19 mouse cellular contexts compared by ENCODE assay signal in the genomic region with DNA sequence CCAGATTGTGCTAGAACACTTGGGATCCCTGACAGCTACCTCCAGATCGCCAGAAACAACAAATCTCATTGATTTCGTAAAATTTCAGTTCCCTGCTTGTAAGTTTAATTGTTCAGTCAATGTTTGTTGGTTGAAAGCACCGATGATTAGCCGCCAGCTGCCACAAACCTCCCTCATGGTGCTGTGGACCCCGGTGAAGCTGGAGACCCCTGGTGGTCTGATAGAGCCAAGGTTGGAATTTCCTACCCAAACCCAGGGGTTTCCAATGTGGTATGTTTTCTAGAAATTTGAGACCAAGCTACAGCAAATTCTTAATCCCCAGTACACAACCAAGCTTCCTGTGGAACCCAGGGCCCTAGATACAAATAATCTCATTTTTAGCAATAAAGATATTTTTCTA. TPM values are rescaled to one million over a fixed set of nuclear protein-coding genes. Genes with fewer than 3 reads are reported as not detected.
DNase-seq lines count a peak whose midpoint lies in the region; ATAC-seq and TF ChIP-seq lines count a peak whose summit lies in the region.
"Had no signal": no experiment of that assay in that cellular context is flagged by ENCODE, and none has a peak within 500 bp of the region (broad histone marks: within the 10 kb centered on the region; RNA-seq: fewer than 3 reads in every experiment).

No protein-coding gene starts in this region.

- no peak for TF ChIP-seq POLR2A in ES-Bruce4 (IDR thresholded peaks at IDR 0.05; ENCODE audit: insufficient read depth, low read length)

- no peaks in the 10 kb centered on the region for H3K9me3 ChIP-seq in forebrain, embryonic 15.5 days
- H3K9me3 ChIP-seq in forebrain, embryonic 12.5 days = no peaks in the 10 kb centered on the region
- no peaks in the 10 kb centered on the region for H3K9me3 ChIP-seq in hindbrain, postnatal 0 days (ENCODE audit: low read length)
- no peaks in the 10 kb centered on the region for H3K9me3 ChIP-seq in hindbrain, embryonic 16.5 days (ENCODE audit: control insufficient read depth, low read length)
- no peaks in the 10 kb centered on the region for H3K9me3 ChIP-seq in lung, embryonic 14.5 days (ENCODE audit: low read depth, low read length)
- H3K9me3 ChIP-seq in lung, postnatal 0 days (ENCODE audit: low read length) = no peaks in the 10 kb centered on the region
- H3K9me3 ChIP-seq in ES-Bruce4 (replicated peaks; ENCODE audit: control insufficient read depth, insufficient read depth, low read length, poor library complexity, severe bottlenecking) = no peaks in the 10 kb centered on the region
- H3K9me3 ChIP-seq: embryonic facial prominence, embryonic 13.5 days; heart, embryonic 13.5 days; hindbrain, embryonic 15.5 days had no signal

- H3K36me3 ChIP-seq in forebrain, embryonic 15.5 days = peaks cover 45% of the 10 kb centered on the region
- H3K36me3 ChIP-seq in forebrain, embryonic 12.5 days (replicated peaks) = peaks cover 98% of the 10 kb centered on the region
- peaks cover 57% of the 10 kb centered on the region for H3K36me3 ChIP-seq in hindbrain, postnatal 0 days (ENCODE audit: insufficient read depth, low read length)
- H3K36me3 ChIP-seq in hindbrain, embryonic 16.5 days (ENCODE audit: control insufficient read depth, insufficient read depth, low read length) = peaks cover 11% of the 10 kb centered on the region
- H3K36me3 ChIP-seq in lung, embryonic 14.5 days (ENCODE audit: insufficient read depth) = peaks cover 99% of the 10 kb centered on the region
- peaks cover 52% of the 10 kb centered on the region for H3K36me3 ChIP-seq in lung, postnatal 0 days (ENCODE audit: insufficient read depth, low read length)
- H3K36me3 ChIP-seq in ES-Bruce4 (ENCODE audit: control insufficient read depth, insufficient read depth, low read length, poor library complexity, severe bottlenecking) = peaks cover 90% of the 10 kb centered on the region

- peak overlapping the region; percentile 44; the same call in 1 of the 2 replicates for H3K27ac ChIP-seq in forebrain, embryonic 15.5 days (replicated peaks)
- no peak overlapping the region for H3K27ac ChIP-seq in forebrain, embryonic 12.5 days
- no peak overlapping the region for H3K27ac ChIP-seq in hindbrain, postnatal 0 days
- no peak overlapping the region for H3K27ac ChIP-seq in hindbrain, embryonic 16.5 days (ENCODE audit: low read depth, low read length)
- H3K27ac ChIP-seq in lung, embryonic 14.5 days (ENCODE audit: low read depth) = no peak overlapping the region
- H3K27ac ChIP-seq in lung, postnatal 0 days (ENCODE audit: low read length) = no peak overlapping the region
- H3K27ac ChIP-seq in ES-Bruce4 (ENCODE audit: insufficient read depth, low read length) = no peak overlapping the region
- H3K27ac ChIP-seq: embryonic facial prominence, embryonic 13.5 days; heart, embryonic 13.5 days; hindbrain, embryonic 15.5 days had no signal

- TF ChIP-seq CTCF in hindbrain, postnatal 0 days (IDR thresholded peaks at IDR 0.05; ENCODE audit: low read depth) = peak; percentile 35
- peak; percentile 31; the same call in 1 of the 2 replicates for TF ChIP-seq CTCF in lung, embryonic 14.5 days (IDR thresholded peaks at IDR 0.05; ENCODE audit: low read depth)
- no peak for TF ChIP-seq CTCF in lung, postnatal 0 days (IDR thresholded peaks at IDR 0.05)
- peak; percentile 24 for TF ChIP-seq CTCF in ES-Bruce4 (IDR thresholded peaks at IDR 0.05; ENCODE audit: low read depth, low read length)

- H3K9ac ChIP-seq in forebrain, embryonic 15.5 days (replicated peaks) = no peak overlapping the region
- no peak overlapping the region for H3K9ac ChIP-seq in forebrain, embryonic 12.5 days
- no peak overlapping the region for H3K9ac ChIP-seq in hindbrain, postnatal 0 days (replicated peaks; ENCODE audit: low read length)
- no peak overlapping the region for H3K9ac ChIP-seq in hindbrain, embryonic 16.5 days (ENCODE audit: low read depth, low read length)
- H3K9ac ChIP-seq in lung, embryonic 14.5 days = no peak overlapping the region
- no peak overlapping the region for H3K9ac ChIP-seq in lung, postnatal 0 days (replicated peaks; ENCODE audit: low read depth)
- H3K9ac ChIP-seq in ES-Bruce4 (ENCODE audit: low read depth, poor library complexity, severe bottlenecking) = no peak overlapping the region
- H3K9ac ChIP-seq: embryonic facial prominence, embryonic 13.5 days; heart, embryonic 13.5 days; hindbrain, embryonic 15.5 days had no signal

- ATAC-seq in forebrain, embryonic 15.5 days (replicated peaks) = no peak
- ATAC-seq in forebrain, embryonic 12.5 days (ENCODE audit: low FRiP score) = no peak
- ATAC-seq in hindbrain, postnatal 0 days = no peak
- ATAC-seq in hindbrain, embryonic 16.5 days = no peak
- ATAC-seq in lung, embryonic 14.5 days (ENCODE audit: insufficient read depth) = no peak
- no peak for ATAC-seq in lung, postnatal 0 days
- ATAC-seq: activated CD4-positive, CD25-positive, alpha-beta regulatory T cell, adult 4 months; Patski had no signal

- DNase-seq in hindbrain, postnatal 0 days (ENCODE audit: low spot score) = peak; percentile 25
- DNase-seq in lung, embryonic 14.5 days = no peak
- DNase-seq in lung, postnatal 0 days (ENCODE audit: low spot score) = no peak
- no peak for DNase-seq in gastrocnemius, postnatal 4 days (ENCODE audit: low spot score in 2 of 2)
- DNase-seq: adrenal gland, postnatal 14 days; cerebellum, adult 18-20 months; cerebellum, adult 9-11 months; cerebellum, postnatal 36 days; gastrocnemius, postnatal 10 days; heart, postnatal 36 days had no signal

- H3K4me2 ChIP-seq in forebrain, embryonic 15.5 days (replicated peaks) = no peak overlapping the region
- H3K4me2 ChIP-seq in forebrain, embryonic 12.5 days = no peak overlapping the region
- H3K4me2 ChIP-seq in hindbrain, postnatal 0 days (ENCODE audit: low read depth, low read length) = no peak overlapping the region
- no peak overlapping the region for H3K4me2 ChIP-seq in hindbrain, embryonic 16.5 days (ENCODE audit: low read length)
- no peak overlapping the region for H3K4me2 ChIP-seq in lung, embryonic 14.5 days
- no peak overlapping the region for H3K4me2 ChIP-seq in lung, postnatal 0 days (replicated peaks; ENCODE audit: low read depth, low read length)
- H3K4me2 ChIP-seq: embryonic facial prominence, embryonic 13.5 days; heart, embryonic 13.5 days; hindbrain, embryonic 15.5 days had no signal

- WGBS in forebrain, embryonic 15.5 days = 70% methylated on average over 5 of the region's 5 CpGs
- 78% methylated on average over 5 of the region's 5 CpGs for WGBS in forebrain, embryonic 12.5 days
- 71% methylated on average over 5 of the region's 5 CpGs for WGBS in hindbrain, postnatal 0 days
- WGBS in hindbrain, embryonic 16.5 days = 65% methylated on average over 5 of the region's 5 CpGs
- WGBS in lung, embryonic 14.5 days = 84% methylated on average over 5 of the region's 5 CpGs
- WGBS in lung, postnatal 0 days = 83% methylated on average over 5 of the region's 5 CpGs

- no peaks in the 10 kb centered on the region for H3K27me3 ChIP-seq in forebrain, embryonic 15.5 days
- no peaks in the 10 kb centered on the region for H3K27me3 ChIP-seq in forebrain, embryonic 12.5 days
- no peaks in the 10 kb centered on the region for H3K27me3 ChIP-seq in hindbrain, postnatal 0 days (ENCODE audit: insufficient read depth, low read length)
- no peaks in the 10 kb centered on the region for H3K27me3 ChIP-seq in hindbrain, embryonic 16.5 days (replicated peaks; ENCODE audit: control insufficient read depth, insufficient read depth, low read length)
- H3K27me3 ChIP-seq in lung, embryonic 14.5 days (ENCODE audit: insufficient read depth, low read length) = no peaks in the 10 kb centered on the region
- H3K27me3 ChIP-seq in lung, postnatal 0 days (replicated peaks; ENCODE audit: insufficient read depth, low read length) = no peaks in the 10 kb centered on the region
- H3K27me3 ChIP-seq in ES-Bruce4 (ENCODE audit: control insufficient read depth, insufficient read depth, low read length, poor library complexity, severe bottlenecking) = no peaks in the 10 kb centered on the region
- H3K27me3 ChIP-seq: embryonic facial prominence, embryonic 13.5 days; heart, embryonic 13.5 days; hindbrain, embryonic 15.5 days; Patski had no signal

- H3K4me3 ChIP-seq in forebrain, embryonic 15.5 days = no peak overlapping the region
- no peak overlapping the region for H3K4me3 ChIP-seq in forebrain, embryonic 12.5 days (replicated peaks)
- H3K4me3 ChIP-seq in hindbrain, postnatal 0 days (ENCODE audit: low read length) = no peak overlapping the region
- H3K4me3 ChIP-seq in hindbrain, embryonic 16.5 days (ENCODE audit: low read length) = no peak overlapping the region
- no peak overlapping the region for H3K4me3 ChIP-seq in lung, embryonic 14.5 days (ENCODE audit: low read depth, low read length)
- no peak overlapping the region for H3K4me3 ChIP-seq in lung, postnatal 0 days (ENCODE audit: low read depth, low read length)
- H3K4me3 ChIP-seq in ES-Bruce4 (ENCODE audit: low read depth, low read length) = no peak overlapping the region
- H3K4me3 ChIP-seq: embryonic facial prominence, embryonic 13.5 days; heart, embryonic 13.5 days; hindbrain, embryonic 15.5 days had no signal

- TF ChIP-seq EP300 in lung, postnatal 0 days (IDR thresholded peaks at IDR 0.05) = no peak
- no peak for TF ChIP-seq EP300 in ES-Bruce4 (IDR thresholded peaks at IDR 0.05; ENCODE audit: insufficient read depth, low read depth, low read length)

- peaks cover 4% of the 10 kb centered on the region; the same call in 1 of the 2 replicates for H3K4me1 ChIP-seq in forebrain, embryonic 15.5 days
- H3K4me1 ChIP-seq in forebrain, embryonic 12.5 days = no peaks in the 10 kb centered on the region
- H3K4me1 ChIP-seq in hindbrain, postnatal 0 days (ENCODE audit: insufficient read depth, low read length) = no peaks in the 10 kb centered on the region
- H3K4me1 ChIP-seq in hindbrain, embryonic 16.5 days (ENCODE audit: control insufficient read depth, insufficient read depth, low read depth, low read length) = no peaks in the 10 kb centered on the region
- no peaks in the 10 kb centered on the region for H3K4me1 ChIP-seq in lung, embryonic 14.5 days (ENCODE audit: insufficient read depth)
- H3K4me1 ChIP-seq in lung, postnatal 0 days (ENCODE audit: insufficient read depth, low read depth, low read length) = no peaks in the 10 kb centered on the region
- no peaks in the 10 kb centered on the region for H3K4me1 ChIP-seq in ES-Bruce4 (ENCODE audit: control insufficient read depth, insufficient read depth, low read length)
- H3K4me1 ChIP-seq: embryonic facial prominence, embryonic 13.5 days; heart, embryonic 13.5 days; hindbrain, embryonic 15.5 days had no signal

RNA-seq across cellular contexts. Expression of a gene that starts 41.3 kb away (rescaled TPM):
- polyA plus RNA-seq in forebrain, embryonic 15.5 days (2015; fragmentation: Nextera tagmentation; extraction: Ambion mirVana) = 6.2 and 7.6 TPM in 2 replicates
- 2.8 and 3.7 TPM in 2 replicates for polyA plus RNA-seq in forebrain, embryonic 12.5 days (2016; fragmentation: Nextera tagmentation; extraction: Ambion mirVana)
- 31.7 and 49.9 TPM in 2 replicates for total RNA-seq in hindbrain, postnatal 0 days (2014; rRNA removed)
- polyA plus RNA-seq in hindbrain, postnatal 0 days (2015; fragmentation: Nextera tagmentation; extraction: Ambion mirVana) = 20.8 and 21.0 TPM in 2 replicates
- 16.5 and 19.0 TPM in 2 replicates for polyA plus RNA-seq in hindbrain, embryonic 16.5 days (2015; fragmentation: Nextera tagmentation; extraction: Ambion mirVana)
- polyA plus RNA-seq in lung, embryonic 14.5 days (2014; fragmentation: Nextera tagmentation; extraction: Ambion mirVana) = 5.0 and 6.0 TPM in 2 replicates
- polyA plus RNA-seq in lung, postnatal 0 days (2015; fragmentation: Nextera tagmentation; extraction: Ambion mirVana) = 36.2 and 36.8 TPM in 2 replicates
- 15.2 and 16.5 TPM in 2 replicates for polyA plus RNA-seq in ES-Bruce4 (2011; ENCODE audit: insufficient read depth, insufficient read length, low read depth, missing spikeins)
- 100 to 1,000 TPM; 101 to 102 TPM for total RNA-seq in gastrocnemius, postnatal 4 days (2021)
